Mouse (Mus musculus): ENCODE measurements around the gene Gcfc2. TPM values are rescaled to one million over a fixed set of nuclear protein-coding genes. Genes with fewer than 3 reads are reported as not detected.

The Gcfc2 gene
- polyA plus RNA-seq, 2 experiments = 11.5 to 21.5 TPM

DNA sequence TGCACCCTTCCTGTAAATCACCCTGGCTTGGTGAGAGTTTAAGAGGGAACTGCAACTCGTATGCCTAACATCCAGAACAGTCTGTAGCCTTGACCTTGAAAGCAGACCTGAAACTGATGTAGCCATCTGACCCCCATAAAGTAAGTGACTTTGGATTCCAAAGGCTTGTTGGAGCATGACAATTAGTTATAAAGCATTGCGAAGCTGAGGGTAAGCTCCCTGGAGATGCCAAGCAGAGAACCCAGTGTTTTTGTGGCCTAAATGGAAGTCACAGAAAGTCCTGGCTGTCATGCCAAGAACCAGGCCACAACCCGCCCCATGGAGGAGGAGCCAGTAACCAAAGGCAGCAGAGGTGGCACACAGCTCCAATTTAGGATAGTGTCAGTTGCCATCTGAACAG, 64.1 kb downstream of the Gcfc2 start:
- DNase-seq (ENCODE audit: low spot score) = no peak
- ATAC-seq (ENCODE audit: low FRiP score, low read depth) = no peak

DNA sequence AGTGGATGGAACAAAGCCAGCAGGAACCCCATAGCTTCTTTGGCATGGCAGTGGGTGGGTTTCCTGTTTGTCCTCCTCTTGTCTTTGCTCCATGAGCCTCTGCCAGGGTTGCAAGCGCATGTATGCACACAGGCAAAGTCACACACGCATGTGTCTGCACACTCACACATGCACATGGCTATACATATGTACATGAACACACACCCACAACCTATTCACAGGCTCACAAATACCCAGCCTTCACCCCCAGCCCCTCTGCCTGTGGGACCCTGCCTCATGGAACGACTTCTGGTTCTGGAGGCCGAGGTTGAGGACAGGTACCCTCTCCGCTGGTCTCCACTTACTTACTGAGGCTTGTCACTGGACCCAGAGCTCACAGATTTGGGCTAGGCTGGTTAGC, 64.9 kb downstream of the Gcfc2 start:
- ATAC-seq (ENCODE audit: low FRiP score, low read depth) = no peak
- WGBS = 89% methylated on average over 5 of the region's 5 CpGs

More for the DNA sequence above, 64.1 kb downstream of the Gcfc2 start:
- Histone ChIP-seq H3K27ac (replicated peaks; ENCODE audit: low read depth, low read length) (peak overlapping the region; percentile 61), H3K9me3 (ENCODE audit: control insufficient read depth, low read length) (no peaks in the 10 kb centered on the region), H3K4me2 (replicated peaks; ENCODE audit: low read depth, low read length, severe bottlenecking) (no peak overlapping the region; the same call in 1 of the 2 replicates), H3K4me1 (ENCODE audit: control insufficient read depth, insufficient read depth, low read length) (peaks cover 26% of the 10 kb centered on the region), H3K4me3 (replicated peaks; ENCODE audit: low read length) (no peak overlapping the region), H3K36me3 (ENCODE audit: control insufficient read depth, insufficient read depth, low read length) (no peaks in the 10 kb centered on the region), H3K9ac (ENCODE audit: low read depth, low read length, severe bottlenecking) (no peak overlapping the region), H3K27me3 (ENCODE audit: control insufficient read depth, insufficient read depth, low read length) (no peaks in the 10 kb centered on the region)
- 42% methylated on average over 3 of the region's 3 CpGs for WGBS
- no peak for TF ChIP-seq POLR2A (IDR thresholded peaks at IDR 0.05; ENCODE audit: borderline replicate concordance, extremely low read depth, insufficient read depth, insufficient read length)

DNA sequence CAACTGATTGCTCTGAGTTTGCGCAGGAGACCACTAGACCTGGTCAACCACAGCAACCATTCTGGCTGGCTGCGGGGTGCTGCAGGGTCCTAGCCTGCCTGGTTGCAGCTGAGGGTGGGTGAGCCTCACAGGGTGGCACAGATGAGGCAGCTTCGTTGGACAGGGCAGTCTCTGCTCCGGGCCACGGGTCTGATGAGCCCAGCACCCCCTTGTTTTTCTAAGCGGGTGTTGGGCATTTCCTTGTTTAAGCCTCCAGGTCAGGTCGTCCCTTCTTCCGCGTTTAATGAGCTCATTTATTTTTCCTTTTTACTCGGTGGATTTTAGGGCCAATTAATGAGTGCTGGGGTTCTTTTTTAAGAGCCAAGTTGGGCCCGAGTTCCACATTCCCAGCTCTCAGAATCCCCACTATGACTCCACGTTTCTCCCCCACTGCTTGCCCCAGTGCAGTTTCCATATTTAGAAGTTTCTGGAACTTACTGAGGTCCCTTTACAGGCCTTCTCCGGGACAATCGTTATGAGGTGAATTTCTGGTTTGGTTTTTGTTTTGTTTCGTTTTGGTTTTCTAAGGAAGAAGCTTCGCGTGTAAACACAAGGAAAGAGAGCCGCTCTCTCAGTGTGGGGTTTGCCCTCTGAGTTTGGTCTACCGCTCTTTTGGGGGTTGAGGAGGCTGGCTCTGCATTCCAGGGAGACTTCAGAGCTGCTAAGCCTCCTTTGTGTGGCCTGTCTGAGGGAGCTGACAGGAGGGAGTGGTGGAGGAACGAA, 66.8 kb downstream of the Gcfc2 start:
- no peak for TF ChIP-seq POLR2A (IDR thresholded peaks at IDR 0.05; ENCODE audit: borderline replicate concordance, extremely low read depth, insufficient read depth, insufficient read length)
- peak overlapping the region; percentile 36 for H3K4me2 ChIP-seq (replicated peaks; ENCODE audit: low read depth, low read length, severe bottlenecking)
- H3K36me3 ChIP-seq (ENCODE audit: control insufficient read depth, insufficient read depth, low read length) = no peaks in the 10 kb centered on the region
- peak overlapping the region; percentile 80 for H3K27ac ChIP-seq (replicated peaks; ENCODE audit: low read depth, low read length)
- no peaks in the 10 kb centered on the region for H3K9me3 ChIP-seq (ENCODE audit: control insufficient read depth, low read length)
- 23% methylated on average over 20 of the region's 20 CpGs for WGBS
- H3K4me1 ChIP-seq (ENCODE audit: control insufficient read depth, insufficient read depth, low read length) = peaks cover 26% of the 10 kb centered on the region
- H3K27me3 ChIP-seq (ENCODE audit: control insufficient read depth, insufficient read depth, low read length) = no peaks in the 10 kb centered on the region
- DNase-seq (ENCODE audit: low spot score) (peak; percentile 18), ATAC-seq (ENCODE audit: low FRiP score, low read depth) (peak; percentile 70)
- peak overlapping the region; percentile 6; the same call in 1 of the 2 replicates for H3K4me3 ChIP-seq (replicated peaks; ENCODE audit: low read length)
- H3K9ac ChIP-seq (ENCODE audit: low read depth, low read length, severe bottlenecking) = 0 out of 2 replicates have a peak overlapping the region, but pooled peaks have one; percentile 25

More for the DNA sequence above, 64.9 kb downstream of the Gcfc2 start:
- H3K9me3 ChIP-seq (ENCODE audit: control insufficient read depth, low read length) = no peaks in the 10 kb centered on the region
- H3K36me3 ChIP-seq (ENCODE audit: control insufficient read depth, insufficient read depth, low read length) = no peaks in the 10 kb centered on the region
- DNase-seq (ENCODE audit: low spot score) = no peak
- H3K9ac ChIP-seq (ENCODE audit: low read depth, low read length, severe bottlenecking) = no peak overlapping the region
- H3K27ac ChIP-seq (replicated peaks; ENCODE audit: low read depth, low read length) = no peak overlapping the region
- no peak overlapping the region for H3K4me2 ChIP-seq (replicated peaks; ENCODE audit: low read depth, low read length, severe bottlenecking)
- no peak for TF ChIP-seq POLR2A (IDR thresholded peaks at IDR 0.05; ENCODE audit: borderline replicate concordance, extremely low read depth, insufficient read depth, insufficient read length)
- no peaks in the 10 kb centered on the region for H3K27me3 ChIP-seq (ENCODE audit: control insufficient read depth, insufficient read depth, low read length)
- H3K4me1 ChIP-seq (ENCODE audit: control insufficient read depth, insufficient read depth, low read length) = peaks cover 26% of the 10 kb centered on the region
- H3K4me3 ChIP-seq (replicated peaks; ENCODE audit: low read length) = no peak overlapping the region

MicroRNAs within 50 kb of the gene (microRNA counts, 519-probe panel; counts per million panel counts)
- 2,779 counts per million, percentile 50 among the panel's probes with 10 or more counts for microRNA mmu-miR-468

Small RNA genes within 50 kb of the gene (microRNA-seq; reads per million reads assigned to microRNA genes)
- gene Mir468 = not detected
- gene Mir7232 = not detected

Other genes starting within 250 kb of the Gcfc2 start
- 10.8 and 12.4 TPM in 2 replicates for gene Mrpl19, start 42.3 kb downstream of the Gcfc2 start, polyA plus RNA-seq (2012; rRNA removed)
- 39.2 and 41.4 TPM in 2 replicates for gene Mrpl19, start 42.3 kb downstream of the Gcfc2 start, polyA plus RNA-seq (2014; fragmentation: Nextera tagmentation; extraction: Ambion mirVana)
- gene Eva1a, start 117.4 kb downstream of the Gcfc2 start, polyA plus RNA-seq (2012; rRNA removed) = 15.7 and 20.1 TPM in 2 replicates
- gene Eva1a, start 117.4 kb downstream of the Gcfc2 start, polyA plus RNA-seq (2014; fragmentation: Nextera tagmentation; extraction: Ambion mirVana) = 23.4 and 30.2 TPM in 2 replicates

All from limb, embryonic 14.5 days (tissue).